Mouse (Mus musculus): Measurements from ENCODE around the gene Cnr2. TPM values are rescaled to one million over a fixed set of nuclear protein-coding genes. Genes with fewer than 3 reads are reported as not detected.

Cnr2 gene
- polyA plus RNA-seq, 1 experiment from 2014 or later: 0.06 TPM

- 80% methylated on average over 6 of the region's 6 CpGs for WGBS
- H3K36me3 ChIP-seq (ENCODE audit: control insufficient read depth, insufficient read depth, low read length): no peaks in the 10 kb centered on the region
- H3K4me2 ChIP-seq (ENCODE audit: low read length): no peak overlapping the region
- H3K27ac ChIP-seq (ENCODE audit: low read length): no peak overlapping the region
- H3K4me1 ChIP-seq (ENCODE audit: control insufficient read depth, insufficient read depth, low read length): peaks cover under 1% of the 10 kb centered on the region; the same call in 1 of the 2 replicates
- no peak overlapping the region for H3K9ac ChIP-seq (ENCODE audit: low read depth, low read length)
- H3K4me3 ChIP-seq (ENCODE audit: low read depth, low read length): no peak overlapping the region
- ATAC-seq: no peak
- H3K9me3 ChIP-seq (replicated peaks; ENCODE audit: control insufficient read depth, low read length, poor library complexity, severe bottlenecking): no peaks in the 10 kb centered on the region
- H3K27me3 ChIP-seq (ENCODE audit: control insufficient read depth, insufficient read depth, low read depth, low read length): no peaks in the 10 kb centered on the region
These were observed 13.2 kb upstream of the Cnr2 start for GRCm38 (mm10) chr4:135882023-135882422.

GRCm38 (mm10) chr4:135883401-135883851 lies 11.8 kb upstream of the Cnr2 start:
- no peak for ATAC-seq
- 44% methylated on average over 10 of the region's 10 CpGs for WGBS

GRCm38 (mm10) chr4:135883881-135884516 lies 11.2 kb upstream of the Cnr2 start:
- no peaks in the 10 kb centered on the region for H3K36me3 ChIP-seq (ENCODE audit: control insufficient read depth, insufficient read depth, low read length)
- H3K4me2 ChIP-seq (ENCODE audit: low read length): no peak overlapping the region
- no peak overlapping the region for H3K4me3 ChIP-seq (ENCODE audit: low read depth, low read length)
- H3K27me3 ChIP-seq (ENCODE audit: control insufficient read depth, insufficient read depth, low read depth, low read length): no peaks in the 10 kb centered on the region
- no peak overlapping the region for H3K27ac ChIP-seq (ENCODE audit: low read length)
- WGBS: 65% methylated on average over 7 of the region's 7 CpGs
- H3K9ac ChIP-seq (ENCODE audit: low read depth, low read length): no peak overlapping the region
- no peaks in the 10 kb centered on the region for H3K4me1 ChIP-seq (ENCODE audit: control insufficient read depth, insufficient read depth, low read length)
- H3K9me3 ChIP-seq (replicated peaks; ENCODE audit: control insufficient read depth, low read length, poor library complexity, severe bottlenecking): no peaks in the 10 kb centered on the region
- ATAC-seq: no peak

More at GRCm38 (mm10) chr4:135883401-135883851, 11.8 kb upstream of the Cnr2 start:
- H3K27me3 ChIP-seq (ENCODE audit: control insufficient read depth, insufficient read depth, low read depth, low read length): no peaks in the 10 kb centered on the region
- no peaks in the 10 kb centered on the region for H3K4me1 ChIP-seq (ENCODE audit: control insufficient read depth, insufficient read depth, low read length)
- no peaks in the 10 kb centered on the region for H3K9me3 ChIP-seq (replicated peaks; ENCODE audit: control insufficient read depth, low read length, poor library complexity, severe bottlenecking)
- H3K27ac ChIP-seq (ENCODE audit: low read length): no peak overlapping the region
- H3K4me3 ChIP-seq (ENCODE audit: low read depth, low read length): no peak overlapping the region
- H3K36me3 ChIP-seq (ENCODE audit: control insufficient read depth, insufficient read depth, low read length): no peaks in the 10 kb centered on the region
- H3K9ac ChIP-seq (ENCODE audit: low read depth, low read length): no peak overlapping the region
- no peak overlapping the region for H3K4me2 ChIP-seq (ENCODE audit: low read length)

DNA sequence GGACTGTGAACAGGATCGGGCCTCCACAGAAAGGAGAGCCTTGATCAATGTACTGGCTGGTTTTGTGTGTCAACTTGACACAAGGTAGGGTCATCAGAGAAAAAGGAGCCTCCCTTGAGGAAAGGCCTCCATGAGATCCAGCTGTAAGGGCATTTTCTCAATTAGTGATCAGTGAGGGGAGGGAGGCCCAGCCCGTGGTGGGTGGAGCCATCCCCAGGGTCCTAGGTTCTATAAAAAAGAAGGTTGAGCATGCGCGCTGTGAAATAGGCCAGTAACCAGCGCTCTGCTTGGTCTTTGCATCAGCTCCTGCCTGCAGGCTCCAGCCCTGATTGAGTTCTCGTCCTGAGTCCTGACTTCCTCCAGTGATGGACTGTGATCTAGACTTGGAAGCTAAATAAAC lies 10.7 kb upstream of the Cnr2 start:
- Histone ChIP-seq H3K36me3 (ENCODE audit: control insufficient read depth, insufficient read depth, low read length) (no peaks in the 10 kb centered on the region), H3K4me1 (ENCODE audit: control insufficient read depth, insufficient read depth, low read length) (no peaks in the 10 kb centered on the region), H3K27me3 (ENCODE audit: control insufficient read depth, insufficient read depth, low read depth, low read length) (no peaks in the 10 kb centered on the region), H3K4me3 (ENCODE audit: low read depth, low read length) (no peak overlapping the region), H3K9ac (ENCODE audit: low read depth, low read length) (no peak overlapping the region), H3K27ac (ENCODE audit: low read length) (no peak overlapping the region), H3K9me3 (replicated peaks; ENCODE audit: control insufficient read depth, low read length, poor library complexity, severe bottlenecking) (no peaks in the 10 kb centered on the region), H3K4me2 (ENCODE audit: low read length) (no peak overlapping the region)
- ATAC-seq: no peak
- 58% methylated on average over 6 of the region's 6 CpGs for WGBS

DNA sequence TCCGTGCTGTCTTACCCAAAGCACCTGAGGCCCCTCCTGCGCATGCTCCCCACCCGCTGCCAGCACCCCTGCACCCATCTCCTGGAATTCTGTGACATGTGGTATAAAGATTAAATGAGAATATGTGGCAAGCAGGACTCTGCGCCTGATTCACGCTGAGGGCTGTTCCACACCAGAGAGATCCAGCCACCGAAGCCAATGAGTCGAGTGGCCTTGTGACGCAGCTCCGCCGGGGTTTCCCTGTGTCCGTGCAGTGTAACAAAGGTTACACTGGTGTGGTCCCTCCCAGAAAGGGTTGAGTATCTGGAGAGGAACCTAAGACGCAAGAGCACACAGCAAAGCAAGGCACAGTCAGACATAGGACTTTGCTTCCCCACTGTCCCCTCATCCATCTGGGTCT lies 9.5 kb upstream of the Cnr2 start:
- Histone ChIP-seq H3K9me3 (replicated peaks; ENCODE audit: control insufficient read depth, low read length, poor library complexity, severe bottlenecking) (no peaks in the 10 kb centered on the region), H3K27me3 (ENCODE audit: control insufficient read depth, insufficient read depth, low read depth, low read length) (no peaks in the 10 kb centered on the region), H3K4me1 (ENCODE audit: control insufficient read depth, insufficient read depth, low read length) (no peaks in the 10 kb centered on the region), H3K4me2 (ENCODE audit: low read length) (no peak overlapping the region), H3K9ac (ENCODE audit: low read depth, low read length) (no peak overlapping the region), H3K27ac (ENCODE audit: low read length) (no peak overlapping the region), H3K36me3 (ENCODE audit: control insufficient read depth, insufficient read depth, low read length) (no peaks in the 10 kb centered on the region), H3K4me3 (ENCODE audit: low read depth, low read length) (no peak overlapping the region)
- 90% methylated on average over 12 of the region's 12 CpGs for WGBS
- ATAC-seq: no peak

- no peak overlapping the region for H3K4me2 ChIP-seq (ENCODE audit: low read length)
- no peaks in the 10 kb centered on the region for H3K4me1 ChIP-seq (ENCODE audit: control insufficient read depth, insufficient read depth, low read length)
- 87% methylated on average over 4 of the region's 4 CpGs for WGBS
- H3K9me3 ChIP-seq (replicated peaks; ENCODE audit: control insufficient read depth, low read length, poor library complexity, severe bottlenecking): no peaks in the 10 kb centered on the region
- no peak for ATAC-seq
- no peaks in the 10 kb centered on the region for H3K27me3 ChIP-seq (ENCODE audit: control insufficient read depth, insufficient read depth, low read depth, low read length)
- H3K36me3 ChIP-seq (ENCODE audit: control insufficient read depth, insufficient read depth, low read length): no peaks in the 10 kb centered on the region
- no peak overlapping the region for H3K9ac ChIP-seq (ENCODE audit: low read depth, low read length)
- H3K4me3 ChIP-seq (ENCODE audit: low read depth, low read length): no peak overlapping the region
- H3K27ac ChIP-seq (ENCODE audit: low read length): no peak overlapping the region
These were observed 9.0 kb upstream of the Cnr2 start for GRCm38 (mm10) chr4:135886184-135886583.

- H3K4me3 ChIP-seq (ENCODE audit: low read depth, low read length): no peak overlapping the region
- no peaks in the 10 kb centered on the region for H3K36me3 ChIP-seq (ENCODE audit: control insufficient read depth, insufficient read depth, low read length)
- WGBS: 93% methylated on average over 24 of the region's 24 CpGs
- no peaks in the 10 kb centered on the region for H3K27me3 ChIP-seq (ENCODE audit: control insufficient read depth, insufficient read depth, low read depth, low read length)
- ATAC-seq: no peak
- no peaks in the 10 kb centered on the region for H3K4me1 ChIP-seq (ENCODE audit: control insufficient read depth, insufficient read depth, low read length)
- no peak overlapping the region for H3K27ac ChIP-seq (ENCODE audit: low read length)
- no peaks in the 10 kb centered on the region for H3K9me3 ChIP-seq (replicated peaks; ENCODE audit: control insufficient read depth, low read length, poor library complexity, severe bottlenecking)
- no peak overlapping the region for H3K9ac ChIP-seq (ENCODE audit: low read depth, low read length)
- H3K4me2 ChIP-seq (ENCODE audit: low read length): no peak overlapping the region
These were observed 6.6 kb upstream of the Cnr2 start for GRCm38 (mm10) chr4:135888448-135889057.

GRCm38 (mm10) chr4:135889146-135889883 lies 5.9 kb upstream of the Cnr2 start:
- no peaks in the 10 kb centered on the region for H3K4me1 ChIP-seq (ENCODE audit: control insufficient read depth, insufficient read depth, low read length)
- H3K9me3 ChIP-seq (replicated peaks; ENCODE audit: control insufficient read depth, low read length, poor library complexity, severe bottlenecking): no peaks in the 10 kb centered on the region
- H3K4me3 ChIP-seq (ENCODE audit: low read depth, low read length): no peak overlapping the region
- WGBS: 80% methylated on average over 7 of the region's 7 CpGs
- no peak overlapping the region for H3K9ac ChIP-seq (ENCODE audit: low read depth, low read length)
- H3K27me3 ChIP-seq (ENCODE audit: control insufficient read depth, insufficient read depth, low read depth, low read length): no peaks in the 10 kb centered on the region
- H3K27ac ChIP-seq (ENCODE audit: low read length): no peak overlapping the region
- no peak for ATAC-seq
- no peaks in the 10 kb centered on the region for H3K36me3 ChIP-seq (ENCODE audit: control insufficient read depth, insufficient read depth, low read length)
- no peak overlapping the region for H3K4me2 ChIP-seq (ENCODE audit: low read length)

GRCm38 (mm10) chr4:135889884-135890283 lies 5.3 kb upstream of the Cnr2 start:
- H3K27me3 ChIP-seq (ENCODE audit: control insufficient read depth, insufficient read depth, low read depth, low read length): no peaks in the 10 kb centered on the region
- ATAC-seq: no peak
- no peak overlapping the region for H3K27ac ChIP-seq (ENCODE audit: low read length)
- no peak overlapping the region for H3K4me2 ChIP-seq (ENCODE audit: low read length)
- no peaks in the 10 kb centered on the region for H3K4me1 ChIP-seq (ENCODE audit: control insufficient read depth, insufficient read depth, low read length)
- no peak overlapping the region for H3K4me3 ChIP-seq (ENCODE audit: low read depth, low read length)
- 8% methylated on average over 4 of the region's 4 CpGs for WGBS
- H3K9me3 ChIP-seq (replicated peaks; ENCODE audit: control insufficient read depth, low read length, poor library complexity, severe bottlenecking): no peaks in the 10 kb centered on the region
- H3K36me3 ChIP-seq (ENCODE audit: control insufficient read depth, insufficient read depth, low read length): no peaks in the 10 kb centered on the region
- no peak overlapping the region for H3K9ac ChIP-seq (ENCODE audit: low read depth, low read length)

Data from midbrain, embryonic 16.5 days (tissue).